Mouse (Mus musculus): Measurements from ENCODE around the gene Akap3. TPM values are rescaled to one million over a fixed set of nuclear protein-coding genes. Genes with fewer than 3 reads are reported as not detected.

Akap3 gene
- polyA plus RNA-seq, 1 experiment = not detected

DNA sequence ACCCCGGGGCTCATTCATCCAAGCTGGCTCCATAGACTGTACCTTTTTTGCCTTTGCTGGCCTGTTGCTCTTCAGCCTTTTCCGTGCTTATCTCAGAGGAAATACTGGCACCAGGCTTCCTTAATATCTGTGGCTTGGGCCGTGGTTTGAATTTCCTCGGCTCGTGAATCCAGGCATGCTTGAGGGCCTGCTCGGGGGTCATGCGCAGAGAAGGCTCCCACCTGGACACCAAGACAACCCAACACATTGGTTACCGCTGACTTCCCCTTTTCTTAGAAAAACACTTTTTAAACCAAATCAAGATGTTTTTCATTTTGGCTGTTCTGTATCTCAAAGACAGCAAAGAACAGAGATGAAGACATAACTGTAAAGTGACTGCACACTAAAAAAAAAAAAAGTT, 24.2 kb downstream of the Akap3 start:
- no peaks in the 10 kb centered on the region for H3K4me1 ChIP-seq (ENCODE audit: control insufficient read depth, insufficient read depth, low read length)
- no peak overlapping the region for H3K27ac ChIP-seq (ENCODE audit: insufficient read depth, low read length)
- TF ChIP-seq POLR2A (IDR thresholded peaks at IDR 0.05; ENCODE audit: low read depth, low read length) (no peak), CTCF (IDR thresholded peaks at IDR 0.05; ENCODE audit: borderline replicate concordance, insufficient read depth, low read length) (no peak)
- H3K4me3 ChIP-seq (ENCODE audit: insufficient read depth, low read length) = no peak overlapping the region

DNA sequence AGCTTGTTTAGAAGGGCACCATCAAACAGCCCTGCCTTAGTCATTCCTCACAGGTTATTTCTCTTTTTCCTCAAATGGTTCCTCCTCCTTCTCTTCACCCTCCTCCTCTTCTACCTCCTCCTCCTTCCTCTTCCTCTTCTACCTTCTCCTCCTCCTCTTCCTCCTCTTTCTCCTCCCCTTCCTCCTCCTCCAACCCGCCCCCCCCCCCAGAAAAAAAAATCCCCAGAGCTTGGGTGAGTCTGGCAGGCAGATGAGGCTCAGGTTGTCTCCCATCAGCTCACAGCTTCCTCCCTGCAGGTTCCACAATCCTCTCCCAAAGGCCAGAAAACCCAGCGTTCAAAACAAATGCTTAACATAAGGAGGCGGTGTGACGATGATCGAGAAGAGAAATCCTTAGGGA, 54.5 kb downstream of the Akap3 start:
- Histone ChIP-seq H3K4me3 (ENCODE audit: insufficient read depth, low read length) (no peak overlapping the region), H3K27ac (ENCODE audit: insufficient read depth, low read length) (no peak overlapping the region), H3K4me1 (ENCODE audit: control insufficient read depth, insufficient read depth, low read length) (no peaks in the 10 kb centered on the region)
- no peak for TF ChIP-seq POLR2A (IDR thresholded peaks at IDR 0.05; ENCODE audit: low read depth, low read length)
- TF ChIP-seq CTCF (IDR thresholded peaks at IDR 0.05; ENCODE audit: borderline replicate concordance, insufficient read depth, low read length) = no peak

DNA sequence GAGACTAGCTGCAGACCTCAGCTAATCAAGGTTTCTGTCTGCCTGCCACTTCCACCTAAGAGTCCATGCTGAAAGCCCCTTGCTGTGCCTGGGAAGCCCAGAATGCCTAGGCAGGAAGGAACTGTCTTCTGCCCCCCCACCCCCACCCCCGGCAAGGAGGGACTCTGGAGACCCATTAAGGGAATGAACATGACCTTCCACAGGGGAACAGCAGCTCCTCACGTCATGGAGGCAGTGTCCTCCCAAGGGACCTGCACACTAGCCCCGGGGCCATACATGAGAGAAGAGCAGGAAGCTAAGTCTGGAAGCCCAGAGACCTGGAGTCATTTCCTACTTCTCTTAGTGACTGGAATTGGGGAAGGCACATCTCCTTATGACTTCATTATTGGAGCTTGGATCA, 55.0 kb downstream of the Akap3 start:
- TF ChIP-seq CTCF (IDR thresholded peaks at IDR 0.05; ENCODE audit: borderline replicate concordance, insufficient read depth, low read length) (no peak), POLR2A (IDR thresholded peaks at IDR 0.05; ENCODE audit: low read depth, low read length) (no peak)
- Histone ChIP-seq H3K4me3 (ENCODE audit: insufficient read depth, low read length) (no peak overlapping the region), H3K4me1 (ENCODE audit: control insufficient read depth, insufficient read depth, low read length) (no peaks in the 10 kb centered on the region), H3K27ac (ENCODE audit: insufficient read depth, low read length) (no peak overlapping the region)

DNA sequence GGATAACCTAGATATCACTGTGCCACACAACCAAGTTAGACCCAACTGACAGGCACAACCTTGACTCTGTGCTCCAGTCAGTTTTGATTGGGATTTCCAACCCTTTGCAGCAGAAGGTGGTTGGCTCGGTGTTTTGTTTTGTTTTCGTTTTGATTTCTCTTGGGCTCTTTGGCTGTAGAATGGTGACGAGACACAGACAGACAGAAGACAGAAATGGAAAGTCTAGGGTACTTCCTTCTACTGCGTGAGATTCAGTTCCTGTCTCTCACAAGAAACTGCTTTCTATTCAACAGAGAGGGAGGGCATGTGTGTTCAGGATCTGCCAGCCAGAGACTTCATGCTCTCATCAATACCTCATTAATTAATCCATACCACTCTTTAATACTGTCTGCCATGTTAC, 57.8 kb downstream of the Akap3 start:
- Histone ChIP-seq H3K4me1 (ENCODE audit: control insufficient read depth, insufficient read depth, low read length) (no peaks in the 10 kb centered on the region), H3K4me3 (ENCODE audit: insufficient read depth, low read length) (no peak overlapping the region), H3K27ac (ENCODE audit: insufficient read depth, low read length) (no peak overlapping the region)
- TF ChIP-seq CTCF (IDR thresholded peaks at IDR 0.05; ENCODE audit: borderline replicate concordance, insufficient read depth, low read length) (no peak), POLR2A (IDR thresholded peaks at IDR 0.05; ENCODE audit: low read depth, low read length) (no peak)

DNA sequence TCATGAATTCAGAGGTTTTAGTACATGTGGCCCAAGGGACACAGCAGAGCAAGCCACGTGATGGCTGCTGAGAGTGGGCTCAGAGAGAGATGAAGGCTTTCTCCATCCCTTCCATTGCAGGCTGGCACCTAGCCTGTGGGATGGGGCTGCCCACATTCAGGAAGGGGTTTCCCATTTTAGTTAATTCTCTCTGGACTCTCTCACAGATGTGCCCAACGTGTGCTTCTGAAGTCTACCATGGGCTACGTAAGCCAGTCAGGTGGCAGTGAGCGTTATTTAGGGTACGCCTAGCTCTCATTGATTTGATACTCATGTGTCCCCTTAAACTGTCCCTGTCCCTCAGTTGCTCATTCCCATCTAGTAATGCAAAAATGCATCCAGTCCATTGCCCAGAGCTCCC, 62.0 kb downstream of the Akap3 start:
- no peak overlapping the region for H3K27ac ChIP-seq (ENCODE audit: insufficient read depth, low read length)
- no peaks in the 10 kb centered on the region for H3K4me1 ChIP-seq (ENCODE audit: control insufficient read depth, insufficient read depth, low read length)
- no peak overlapping the region for H3K4me3 ChIP-seq (ENCODE audit: insufficient read depth, low read length)
- TF ChIP-seq CTCF (IDR thresholded peaks at IDR 0.05; ENCODE audit: borderline replicate concordance, insufficient read depth, low read length) (no peak), POLR2A (IDR thresholded peaks at IDR 0.05; ENCODE audit: low read depth, low read length) (no peak)

DNA sequence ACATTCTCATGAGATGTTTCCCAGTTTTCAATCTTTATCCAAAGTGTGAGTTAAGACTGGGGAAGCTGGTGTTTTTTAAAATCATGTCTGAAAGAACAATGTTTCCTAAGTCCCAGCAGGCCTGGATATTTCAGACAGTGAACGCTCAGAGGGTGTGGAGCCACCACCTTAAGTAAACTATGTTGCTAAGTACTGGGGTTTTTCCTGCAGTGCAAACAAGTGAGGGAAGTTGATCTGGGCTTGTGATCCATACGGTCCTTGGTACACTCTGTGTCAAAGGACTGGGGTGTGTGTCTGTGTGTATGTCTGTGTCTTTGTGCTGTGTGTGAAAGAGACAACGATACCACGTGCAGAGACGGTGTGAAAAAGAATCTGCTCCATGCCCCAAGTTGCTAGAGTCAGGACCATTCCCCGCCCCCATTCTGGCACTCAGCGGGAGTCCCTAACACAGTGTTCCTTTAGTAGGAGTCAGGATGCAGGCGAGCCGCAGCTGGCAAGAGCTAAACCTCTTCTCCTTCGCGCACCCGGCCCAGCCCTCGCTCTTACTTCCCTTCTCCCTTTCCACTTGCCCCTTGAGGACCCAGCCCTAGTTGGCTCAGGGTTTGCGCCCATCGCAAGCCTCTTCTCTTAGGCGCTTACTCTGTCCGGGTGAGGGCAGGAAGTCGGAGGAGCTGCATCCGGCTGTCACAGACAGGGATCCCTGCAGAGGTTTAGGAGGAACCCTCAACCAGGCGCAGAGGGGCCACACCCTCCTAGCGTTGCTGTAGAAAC, 68.4 kb downstream of the Akap3 start, which contains the start of gene Dyrk4:
Gene Dyrk4 (minus strand): TSS at position 729 of the 771 bp plus-strand sequence.
- H3K4me1 ChIP-seq (ENCODE audit: control insufficient read depth, insufficient read depth, low read length) = no peaks in the 10 kb centered on the region
- H3K4me3 ChIP-seq (ENCODE audit: insufficient read depth, low read length) = no peak within 1 kb of the TSS
- no peak within 1 kb of the TSS for H3K27ac ChIP-seq (ENCODE audit: insufficient read depth, low read length)
- no peak for TF ChIP-seq CTCF (IDR thresholded peaks at IDR 0.05; ENCODE audit: borderline replicate concordance, insufficient read depth, low read length)
- no peak for TF ChIP-seq POLR2A (IDR thresholded peaks at IDR 0.05; ENCODE audit: low read depth, low read length)

Other genes with a start within 250 kb of the Akap3 start
- 0.83 TPM in 1 of 2 replicates, not detected in the other for gene Kcna1, start 206.7 kb upstream of the Akap3 start, polyA plus RNA-seq (2011; ENCODE audit: insufficient read length, low read depth, missing spikeins)
- 1.8 and 2.2 TPM in 2 replicates for gene Kcna6, start 112.4 kb upstream of the Akap3 start, polyA plus RNA-seq (2011; ENCODE audit: insufficient read length, low read depth, missing spikeins)
- 81.9 and 85.4 TPM in 2 replicates for gene Ndufa9, start 4.0 kb upstream of the Akap3 start, polyA plus RNA-seq (2011; ENCODE audit: insufficient read length, low read depth, missing spikeins)
- gene Dyrk4, start 68.7 kb downstream of the Akap3 start, polyA plus RNA-seq (2011; ENCODE audit: insufficient read length, low read depth, missing spikeins) = 0.23 TPM in 1 of 2 replicates, not detected in the other
- gene Rad51ap1, start 86.5 kb downstream of the Akap3 start, polyA plus RNA-seq (2011; ENCODE audit: insufficient read length, low read depth, missing spikeins) = 18.5 and 30.1 TPM in 2 replicates
- gene D6Wsu163e, start 86.9 kb downstream of the Akap3 start, polyA plus RNA-seq (2011; ENCODE audit: insufficient read length, low read depth, missing spikeins) = 22.2 and 26.7 TPM in 2 replicates
- gene Fgf6, start 162.5 kb downstream of the Akap3 start, polyA plus RNA-seq (2011; ENCODE audit: insufficient read length, low read depth, missing spikeins) = not detected in 2 replicates
- not detected in 2 replicates for gene Fgf23, start 219.8 kb downstream of the Akap3 start, polyA plus RNA-seq (2011; ENCODE audit: insufficient read length, low read depth, missing spikeins)

Data from embryonic fibroblast, embryonic 13.5 days (primary cell).